19 mouse cellular contexts compared by ENCODE assay signal in genomic region chr12:100998564-100998962, GRCm38 (mm10). TPM values are rescaled to one million over a fixed set of nuclear protein-coding genes. Genes with fewer than 3 reads are reported as not detected.
DNase-seq lines count a peak whose midpoint lies in the region; ATAC-seq lines count a peak whose summit lies in the region.
"Had no signal": no experiment of that assay in that cellular context is flagged by ENCODE, and none has a peak within 500 bp of the region (broad histone marks: within the 10 kb centered on the region; RNA-seq: fewer than 3 reads in every experiment).

No protein-coding gene starts in this region.

- no peak overlapping the region for H3K4me3 ChIP-seq in hindbrain, embryonic 10.5 days
- H3K4me3 ChIP-seq in hindbrain, embryonic 11.5 days (ENCODE audit: low read depth, low read length), result no peak overlapping the region
- H3K4me3 ChIP-seq in embryonic facial prominence, embryonic 15.5 days (replicated peaks), result no peak overlapping the region
- H3K4me3 ChIP-seq in liver, embryonic 16.5 days (ENCODE audit: low read depth, low read length), result no peak overlapping the region
- H3K4me3 ChIP-seq: embryonic facial prominence, embryonic 12.5 days; limb, embryonic 12.5 days; neural tube, embryonic 15.5 days had no signal

- H3K4me1 ChIP-seq in hindbrain, embryonic 10.5 days (replicated peaks), result peaks cover 98% of the 10 kb centered on the region
- H3K4me1 ChIP-seq in hindbrain, embryonic 11.5 days (replicated peaks; ENCODE audit: control insufficient read depth, insufficient read depth, low read length), result peaks cover 24% of the 10 kb centered on the region
- peaks cover 40% of the 10 kb centered on the region for H3K4me1 ChIP-seq in embryonic facial prominence, embryonic 15.5 days
- H3K4me1 ChIP-seq in liver, embryonic 16.5 days (ENCODE audit: control insufficient read depth, low read depth, low read length), result peaks cover 62% of the 10 kb centered on the region

- H3K9me3 ChIP-seq in hindbrain, embryonic 10.5 days, result no peaks in the 10 kb centered on the region
- H3K9me3 ChIP-seq in hindbrain, embryonic 11.5 days (ENCODE audit: control insufficient read depth, low read length), result no peaks in the 10 kb centered on the region
- no peaks in the 10 kb centered on the region for H3K9me3 ChIP-seq in embryonic facial prominence, embryonic 15.5 days (replicated peaks)
- no peaks in the 10 kb centered on the region for H3K9me3 ChIP-seq in liver, embryonic 16.5 days (replicated peaks; ENCODE audit: control insufficient read depth, low read length)
- H3K9me3 ChIP-seq: embryonic facial prominence, embryonic 12.5 days; limb, embryonic 12.5 days; neural tube, embryonic 15.5 days had no signal

- H3K27me3 ChIP-seq in hindbrain, embryonic 10.5 days (ENCODE audit: insufficient read depth, poor library complexity, severe bottlenecking), result peaks cover 5% of the 10 kb centered on the region; the same call in 1 of the 2 replicates
- no peaks in the 10 kb centered on the region; the same call in 1 of the 2 replicates for H3K27me3 ChIP-seq in hindbrain, embryonic 11.5 days (ENCODE audit: control insufficient read depth, insufficient read depth, low read length)
- H3K27me3 ChIP-seq in embryonic facial prominence, embryonic 15.5 days, result no peaks in the 10 kb centered on the region
- no peaks in the 10 kb centered on the region for H3K27me3 ChIP-seq in liver, embryonic 16.5 days (ENCODE audit: control insufficient read depth, insufficient read depth, low read depth, low read length)
- H3K27me3 ChIP-seq: CH12.LX; neural tube, embryonic 15.5 days; Patski had no signal

- ATAC-seq in hindbrain, embryonic 11.5 days (ENCODE audit: low FRiP score), result no peak
- no peak for ATAC-seq in embryonic facial prominence, embryonic 15.5 days (ENCODE audit: insufficient number of reproducible peaks, low FRiP score, low TSS enrichment, low read depth)
- no peak for ATAC-seq in liver, embryonic 16.5 days (ENCODE audit: low read depth)
- ATAC-seq: Patski had no signal

- H3K27ac ChIP-seq in hindbrain, embryonic 10.5 days, result 0 out of 2 replicates have a peak overlapping the region, but pooled peaks have one; percentile 9
- H3K27ac ChIP-seq in hindbrain, embryonic 11.5 days (ENCODE audit: low read depth, low read length), result no peak overlapping the region
- H3K27ac ChIP-seq in embryonic facial prominence, embryonic 15.5 days (replicated peaks), result 0 out of 2 replicates have a peak overlapping the region, but pooled peaks have one; percentile 34
- peak overlapping the region; percentile 82 for H3K27ac ChIP-seq in liver, embryonic 16.5 days (ENCODE audit: low read length)
- H3K27ac ChIP-seq: limb, embryonic 12.5 days; macrophage; neural tube, embryonic 15.5 days had no signal

- no peak overlapping the region for H3K4me2 ChIP-seq in hindbrain, embryonic 11.5 days (replicated peaks; ENCODE audit: low read depth, low read length)
- no peak overlapping the region for H3K4me2 ChIP-seq in embryonic facial prominence, embryonic 15.5 days (replicated peaks)
- 0 out of 2 replicates have a peak overlapping the region, but pooled peaks have one; percentile 19 for H3K4me2 ChIP-seq in liver, embryonic 16.5 days (ENCODE audit: low read depth, low read length)
- H3K4me2 ChIP-seq: embryonic facial prominence, embryonic 12.5 days; limb, embryonic 12.5 days; neural tube, embryonic 15.5 days had no signal

- H3K36me3 ChIP-seq in hindbrain, embryonic 10.5 days, result peaks cover 10% of the 10 kb centered on the region; the same call in 1 of the 2 replicates
- no peaks in the 10 kb centered on the region for H3K36me3 ChIP-seq in hindbrain, embryonic 11.5 days (ENCODE audit: control insufficient read depth, insufficient read depth, low read length)
- no peaks in the 10 kb centered on the region for H3K36me3 ChIP-seq in embryonic facial prominence, embryonic 15.5 days
- H3K36me3 ChIP-seq in liver, embryonic 16.5 days (ENCODE audit: control insufficient read depth, insufficient read depth), result no peaks in the 10 kb centered on the region
- H3K36me3 ChIP-seq: embryonic facial prominence, embryonic 12.5 days; limb, embryonic 12.5 days; neural tube, embryonic 15.5 days had no signal

- WGBS in hindbrain, embryonic 10.5 days, result 65% methylated on average over 8 of the region's 8 CpGs
- WGBS in hindbrain, embryonic 11.5 days, result 69% methylated on average over 8 of the region's 8 CpGs
- 37% methylated on average over 8 of the region's 8 CpGs for WGBS in embryonic facial prominence, embryonic 15.5 days
- 41% methylated on average over 8 of the region's 8 CpGs for WGBS in liver, embryonic 16.5 days (ENCODE audit: insufficient replicate concordance)

- DNase-seq in hindbrain, embryonic 10.5 days (ENCODE audit: low spot score), result no peak
- DNase-seq in hindbrain, embryonic 11.5 days (ENCODE audit: low spot score), result no peak
- peak; percentile 28 for DNase-seq in MN1 (ENCODE audit: low spot score)
- DNase-seq in layer of hippocampus, adult 9-10 months (ENCODE audit: low spot score), result no peak
- DNase-seq in adrenal gland, postnatal 36 days, result no peak
- no peak for DNase-seq in testis, postnatal 14 days (ENCODE audit: low spot score)
- DNase-seq: adrenal gland, adult 2 months; cerebellum, postnatal 14 days; heart, postnatal 4 days; layer of hippocampus, adult 9-11 months; thymus, postnatal 4 days had no signal

- H3K9ac ChIP-seq in hindbrain, embryonic 11.5 days (ENCODE audit: low read depth, low read length), result no peak overlapping the region
- no peak overlapping the region for H3K9ac ChIP-seq in embryonic facial prominence, embryonic 15.5 days
- H3K9ac ChIP-seq in liver, embryonic 16.5 days (ENCODE audit: low read depth, low read length), result no peak overlapping the region
- H3K9ac ChIP-seq: embryonic facial prominence, embryonic 12.5 days; limb, embryonic 12.5 days; neural tube, embryonic 15.5 days had no signal

RNA-seq across cellular contexts. Expression of gene Ccdc88c, which starts 30.3 kb away (rescaled TPM):
- polyA plus RNA-seq in hindbrain, embryonic 10.5 days (2016; fragmentation: Nextera tagmentation; extraction: Ambion mirVana), result 13.3 and 17.6 TPM in 2 replicates
- 11.6 and 14.1 TPM in 2 replicates for polyA plus RNA-seq in hindbrain, embryonic 11.5 days (2014; fragmentation: Nextera tagmentation; extraction: Ambion mirVana)
- polyA plus RNA-seq in embryonic facial prominence, embryonic 15.5 days (2015; fragmentation: Nextera tagmentation; extraction: Ambion mirVana), result 6.7 and 7.3 TPM in 2 replicates
- polyA plus RNA-seq in liver, embryonic 16.5 days (2015; fragmentation: Nextera tagmentation; extraction: Ambion mirVana), result 5.9 and 6.1 TPM in 2 replicates
- total RNA-seq in adrenal gland, postnatal 36 days (2021), result 1 to 10 TPM; 1.9 to 2.2 TPM
